Mouse (Mus musculus): ENCODE measurements around the gene Tspan9. TPM values are rescaled to one million over a fixed set of nuclear protein-coding genes. Genes with fewer than 3 reads are reported as not detected.

The Tspan9 gene
- polyA plus RNA-seq, 1 experiment from 2014 or later: 134 TPM

GRCm38 (mm10) chr6:128088746-128089523 lies 54.5 kb downstream of the Tspan9 start:
- Histone ChIP-seq H3K4me1 (replicated peaks) (peaks cover 63% of the 10 kb centered on the region), H3K27me3 (no peaks in the 10 kb centered on the region), H3K27ac (peak overlapping the region; percentile 69), H3K36me3 (no peaks in the 10 kb centered on the region), H3K9ac (peak overlapping the region; percentile 44; the same call in 1 of the 2 replicates), H3K4me2 (no peak overlapping the region), H3K9me3 (replicated peaks) (no peaks in the 10 kb centered on the region), H3K4me3 (no peak overlapping the region)
- ATAC-seq (replicated peaks; ENCODE audit: insufficient number of reproducible peaks, insufficient read depth, low FRiP score, low read depth): no peak
- WGBS: 66% methylated on average over 8 of the region's 8 CpGs

GRCm38 (mm10) chr6:128085488-128086066 lies 57.8 kb downstream of the Tspan9 start:
- H3K27ac ChIP-seq: no peak overlapping the region
- H3K9ac ChIP-seq: no peak overlapping the region
- H3K4me3 ChIP-seq: no peak overlapping the region
- peaks cover 32% of the 10 kb centered on the region for H3K4me1 ChIP-seq (replicated peaks)
- no peak overlapping the region for H3K4me2 ChIP-seq
- 67% methylated on average over 9 of the region's 9 CpGs for WGBS
- no peaks in the 10 kb centered on the region for H3K9me3 ChIP-seq (replicated peaks)
- no peak for ATAC-seq (replicated peaks; ENCODE audit: insufficient number of reproducible peaks, insufficient read depth, low FRiP score, low read depth)
- H3K36me3 ChIP-seq: no peaks in the 10 kb centered on the region
- H3K27me3 ChIP-seq: no peaks in the 10 kb centered on the region

GRCm38 (mm10) chr6:128083305-128083704 lies 60.1 kb downstream of the Tspan9 start:
- WGBS: 81% methylated on average over 11 of the region's 11 CpGs
- Histone ChIP-seq H3K27ac (no peak overlapping the region), H3K27me3 (no peaks in the 10 kb centered on the region), H3K4me1 (replicated peaks) (peaks cover 32% of the 10 kb centered on the region), H3K4me2 (no peak overlapping the region), H3K36me3 (no peaks in the 10 kb centered on the region), H3K4me3 (no peak overlapping the region), H3K9me3 (replicated peaks) (no peaks in the 10 kb centered on the region), H3K9ac (no peak overlapping the region)
- no peak for ATAC-seq (replicated peaks; ENCODE audit: insufficient number of reproducible peaks, insufficient read depth, low FRiP score, low read depth)

GRCm38 (mm10) chr6:128081781-128082180 lies 61.6 kb downstream of the Tspan9 start:
- no peaks in the 10 kb centered on the region for H3K36me3 ChIP-seq
- WGBS: 84% methylated on average over 5 of the region's 5 CpGs
- H3K27me3 ChIP-seq: no peaks in the 10 kb centered on the region
- no peak overlapping the region for H3K9ac ChIP-seq
- H3K27ac ChIP-seq: no peak overlapping the region
- no peak for ATAC-seq (replicated peaks; ENCODE audit: insufficient number of reproducible peaks, insufficient read depth, low FRiP score, low read depth)
- H3K4me2 ChIP-seq: no peak overlapping the region
- H3K4me3 ChIP-seq: no peak overlapping the region
- H3K4me1 ChIP-seq (replicated peaks): peaks cover 43% of the 10 kb centered on the region
- H3K9me3 ChIP-seq (replicated peaks): no peaks in the 10 kb centered on the region

GRCm38 (mm10) chr6:128081293-128081692 lies 62.1 kb downstream of the Tspan9 start:
- Histone ChIP-seq H3K27ac (no peak overlapping the region), H3K9me3 (replicated peaks) (no peaks in the 10 kb centered on the region), H3K27me3 (no peaks in the 10 kb centered on the region), H3K4me2 (no peak overlapping the region), H3K4me3 (no peak overlapping the region), H3K4me1 (replicated peaks) (peaks cover 46% of the 10 kb centered on the region), H3K36me3 (no peaks in the 10 kb centered on the region), H3K9ac (no peak overlapping the region)
- WGBS: 90% methylated on average over 8 of the region's 8 CpGs
- ATAC-seq (replicated peaks; ENCODE audit: insufficient number of reproducible peaks, insufficient read depth, low FRiP score, low read depth): no peak

- peaks cover 61% of the 10 kb centered on the region for H3K4me1 ChIP-seq (replicated peaks)
- no peaks in the 10 kb centered on the region for H3K9me3 ChIP-seq (replicated peaks)
- no peaks in the 10 kb centered on the region for H3K27me3 ChIP-seq
- ATAC-seq (replicated peaks; ENCODE audit: insufficient number of reproducible peaks, insufficient read depth, low FRiP score, low read depth): 0 out of 2 replicates have a peak, but pooled peaks have one; percentile 30
- H3K4me2 ChIP-seq: 0 out of 2 replicates have a peak overlapping the region, but pooled peaks have one; percentile 22
- no peak overlapping the region for H3K9ac ChIP-seq
- WGBS: 36% methylated on average over 9 of the region's 9 CpGs
- no peaks in the 10 kb centered on the region for H3K36me3 ChIP-seq
- no peak overlapping the region for H3K4me3 ChIP-seq
- peak overlapping the region; percentile 65 for H3K27ac ChIP-seq
These were observed 63.7 kb downstream of the Tspan9 start for GRCm38 (mm10) chr6:128079576-128080224.

GRCm38 (mm10) chr6:128078508-128078907 lies 64.9 kb downstream of the Tspan9 start:
- Histone ChIP-seq H3K4me2 (no peak overlapping the region), H3K4me3 (no peak overlapping the region), H3K4me1 (replicated peaks) (peaks cover 70% of the 10 kb centered on the region), H3K27me3 (no peaks in the 10 kb centered on the region), H3K9ac (no peak overlapping the region), H3K36me3 (no peaks in the 10 kb centered on the region), H3K9me3 (replicated peaks) (no peaks in the 10 kb centered on the region), H3K27ac (peak overlapping the region; percentile 65)
- ATAC-seq (replicated peaks; ENCODE audit: insufficient number of reproducible peaks, insufficient read depth, low FRiP score, low read depth): no peak; the same call in 1 of the 2 replicates
- 34% methylated on average over 4 of the region's 4 CpGs for WGBS

GRCm38 (mm10) chr6:128076104-128077020 lies 67.0 kb downstream of the Tspan9 start:
- H3K4me1 ChIP-seq (replicated peaks): peaks cover 73% of the 10 kb centered on the region
- H3K27me3 ChIP-seq: no peaks in the 10 kb centered on the region
- no peak overlapping the region for H3K9ac ChIP-seq
- no peak overlapping the region for H3K4me2 ChIP-seq
- peak; percentile 40; the same call in 1 of the 2 replicates for ATAC-seq (replicated peaks; ENCODE audit: insufficient number of reproducible peaks, insufficient read depth, low FRiP score, low read depth)
- H3K27ac ChIP-seq: peak overlapping the region; percentile 71
- no peaks in the 10 kb centered on the region for H3K36me3 ChIP-seq
- H3K4me3 ChIP-seq: no peak overlapping the region
- 54% methylated on average over 21 of the region's 21 CpGs for WGBS
- H3K9me3 ChIP-seq (replicated peaks): no peaks in the 10 kb centered on the region

GRCm38 (mm10) chr6:128075453-128076003 lies 67.9 kb downstream of the Tspan9 start:
- H3K4me3 ChIP-seq: no peak overlapping the region
- H3K4me1 ChIP-seq (replicated peaks): peaks cover 79% of the 10 kb centered on the region
- no peak overlapping the region; the same call in 1 of the 2 replicates for H3K4me2 ChIP-seq
- no peaks in the 10 kb centered on the region for H3K9me3 ChIP-seq (replicated peaks)
- WGBS: 36% methylated on average over 5 of the region's 5 CpGs
- H3K36me3 ChIP-seq: no peaks in the 10 kb centered on the region
- ATAC-seq (replicated peaks; ENCODE audit: insufficient number of reproducible peaks, insufficient read depth, low FRiP score, low read depth): no peak
- H3K27ac ChIP-seq: peak overlapping the region; percentile 71
- no peak overlapping the region for H3K9ac ChIP-seq
- H3K27me3 ChIP-seq: no peaks in the 10 kb centered on the region

- Histone ChIP-seq H3K4me1 (replicated peaks) (peaks cover 64% of the 10 kb centered on the region), H3K4me2 (no peak overlapping the region; the same call in 1 of the 2 replicates), H3K4me3 (no peak overlapping the region), H3K27me3 (no peaks in the 10 kb centered on the region), H3K9me3 (replicated peaks) (no peaks in the 10 kb centered on the region), H3K36me3 (no peaks in the 10 kb centered on the region), H3K9ac (no peak overlapping the region; the same call in 1 of the 2 replicates), H3K27ac (peak overlapping the region; percentile 65)
- WGBS: 56% methylated on average over 12 of the region's 12 CpGs
- ATAC-seq (replicated peaks; ENCODE audit: insufficient number of reproducible peaks, insufficient read depth, low FRiP score, low read depth): no peak
These were observed 72.4 kb downstream of the Tspan9 start for GRCm38 (mm10) chr6:128070921-128071558.
